Mouse (Mus musculus) heart, postnatal 25 days (tissue): ENCODE measurements around the gene Pdzd8. TPM values are rescaled to one million over a fixed set of nuclear protein-coding genes. Genes with fewer than 3 reads are reported as not detected.
A peak's percentile ranks its signal among the peaks of the same experiment; 100 is the strongest.

Source experiments
- DNase-seq: peaks from one replicate; pipeline ENCODE4 v3.0.0; 2022; ENCODE audit warnings: low spot score
- intact Hi-C: fragments of 180-260 bp; cut with DNase I; formaldehyde crosslinking; loops from one replicate; pipeline ENCODE4 v1.15.1; 2025
- total RNA-seq, 2 experiments: library from RNA; stranded (reverse); gene quantifications; 2 replicates each; pipeline ENCODE4 v1.2.3; 2021

Pdzd8 gene
- total RNA-seq, 2 experiments from 2014 or later = 23.0 to 25.1 TPM

GRCm38 (mm10) chr19:59356843-59357595 is 11.4 kb upstream of the Pdzd8 start:
- intact Hi-C loops = no loop called here
- DNase-seq = no peak

- intact Hi-C loops = no loop called here
These were observed 10.8 kb upstream of the Pdzd8 start for GRCm38 (mm10) chr19:59356388-59356787.

GRCm38 (mm10) chr19:59354906-59355305 is 9.3 kb upstream of the Pdzd8 start:
- intact Hi-C loops = no loop called here
- DNase-seq = no peak

More at GRCm38 (mm10) chr19:59356388-59356787, 10.8 kb upstream of the Pdzd8 start:
- DNase-seq = no peak

DNA sequence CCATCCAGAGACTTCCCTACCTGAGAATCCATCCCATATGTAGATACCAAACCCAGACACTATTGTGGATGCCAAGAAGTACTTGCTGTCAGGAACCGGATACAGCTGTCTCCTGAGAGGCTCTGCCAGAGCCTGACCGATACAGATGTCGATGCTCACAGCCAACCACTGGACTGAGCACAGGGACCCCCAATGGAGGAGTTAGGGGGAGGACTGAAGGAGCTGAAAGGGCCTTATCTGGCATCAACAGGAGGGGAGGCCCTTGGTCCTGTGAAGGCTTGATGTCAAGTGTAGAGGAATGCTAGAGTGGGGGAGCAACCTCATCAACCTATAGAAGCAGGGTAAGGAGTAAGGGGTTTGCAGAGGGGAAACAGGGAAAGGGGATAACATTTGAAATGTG is 7.2 kb upstream of the Pdzd8 start:
- intact Hi-C loops = no loop called here

DNA sequence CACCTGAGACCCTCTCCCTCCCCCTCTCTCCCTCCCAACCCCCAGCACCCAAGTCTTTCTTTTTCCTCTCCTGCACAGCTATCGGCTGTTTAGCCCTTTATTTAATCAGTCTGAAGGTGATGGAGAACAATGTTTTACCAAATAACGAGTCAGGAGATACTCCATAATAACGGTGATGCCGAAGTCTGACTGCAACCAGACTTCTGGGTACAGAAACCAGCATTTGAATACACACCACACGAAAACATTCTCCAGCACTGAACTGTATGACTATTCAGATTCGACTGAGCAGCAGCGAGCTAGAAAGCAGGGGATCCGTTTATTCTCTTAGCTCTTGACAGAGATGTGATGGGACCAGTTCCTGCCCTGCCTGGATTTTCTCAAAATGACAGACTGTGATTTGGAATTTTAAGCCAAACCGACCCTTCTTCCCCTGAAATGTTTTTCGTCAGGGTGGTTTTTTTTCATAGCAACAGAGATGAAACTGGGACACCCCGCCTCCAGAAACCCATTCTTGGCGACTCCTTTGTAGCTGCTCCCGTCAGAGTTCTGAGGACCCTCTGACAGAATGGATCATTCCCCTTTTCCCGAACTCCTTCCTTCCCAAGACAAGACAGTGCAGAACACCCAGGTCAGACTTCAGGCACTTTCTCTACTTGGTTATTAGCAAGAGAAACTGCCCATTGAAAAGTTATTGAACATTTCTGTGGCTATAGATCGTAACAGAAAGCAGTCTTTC is 5.7 kb upstream of the Pdzd8 start:
- DNase-seq = no peak
- intact Hi-C loops = no loop called here

More for the DNA sequence above, 7.2 kb upstream of the Pdzd8 start:
- no peak for DNase-seq

DNA sequence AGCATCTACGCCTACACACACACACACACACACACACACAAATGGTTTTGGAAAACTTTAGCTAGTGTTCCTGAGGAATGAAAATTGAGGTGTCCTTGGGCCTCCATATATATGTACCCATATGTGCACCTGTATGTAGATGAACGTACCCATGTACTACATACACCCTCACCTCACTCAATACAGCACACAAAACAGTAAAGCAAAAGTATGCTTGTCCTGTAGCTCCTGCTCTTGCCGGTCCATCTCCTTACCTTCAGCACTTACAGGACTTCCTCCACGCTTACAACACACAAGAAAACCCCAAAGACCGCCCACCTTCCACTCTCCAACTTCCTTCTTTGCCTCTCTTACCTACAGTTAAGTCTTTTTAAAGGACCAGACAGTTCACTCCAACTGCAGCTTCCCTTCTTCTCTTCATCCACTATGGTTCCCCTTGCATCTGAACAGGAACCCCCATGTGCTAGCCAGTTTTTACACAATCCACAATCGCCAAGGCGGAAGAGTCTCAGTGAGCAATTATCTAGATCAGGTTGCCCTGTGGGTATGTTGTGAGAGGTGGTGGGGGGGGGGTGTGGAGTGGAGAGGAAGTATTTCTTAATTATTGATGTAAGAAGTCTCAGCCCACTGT is 4.8 kb upstream of the Pdzd8 start:
- no peak for DNase-seq
- intact Hi-C loops = no loop called here

- intact Hi-C loops = no loop called here
- DNase-seq = no peak
These were observed 3.9 kb upstream of the Pdzd8 start for GRCm38 (mm10) chr19:59349329-59349960.

- intact Hi-C loops = no loop called here
- DNase-seq = no peak
These were observed 745 bp upstream of the Pdzd8 start for GRCm38 (mm10) chr19:59346325-59346724.

- peak; percentile 37 for DNase-seq
- intact Hi-C loops = no loop called here
These were observed 411 bp downstream of the Pdzd8 start for GRCm38 (mm10) chr19:59345081-59345657.

- no peak for DNase-seq
- intact Hi-C loops = no loop called here
These were observed 1.3 kb downstream of the Pdzd8 start for GRCm38 (mm10) chr19:59344304-59344711.

GRCm38 (mm10) chr19:59342964-59343363 is 2.6 kb downstream of the Pdzd8 start:
- no peak for DNase-seq
- intact Hi-C loops = no loop called here

DNA sequence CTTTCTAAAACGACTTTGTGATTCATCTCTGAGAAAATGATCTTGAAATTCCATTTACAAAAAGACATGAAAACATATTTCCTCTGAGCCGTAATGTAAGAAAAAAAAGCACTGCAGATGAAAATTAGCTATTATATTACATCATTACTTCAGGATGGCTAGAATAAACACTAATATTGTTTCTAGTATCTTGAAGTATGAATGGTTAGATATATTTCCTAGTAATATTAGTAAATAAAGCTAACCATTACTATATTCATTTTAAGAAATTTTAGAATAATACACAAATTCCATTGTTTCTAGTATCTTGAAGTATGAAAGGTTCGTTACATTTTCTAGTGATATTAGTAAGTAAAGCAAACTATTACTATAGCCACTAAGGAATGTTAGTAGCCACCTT is 5.7 kb downstream of the Pdzd8 start:
- no peak for DNase-seq
- intact Hi-C loops = no loop called here

DNA sequence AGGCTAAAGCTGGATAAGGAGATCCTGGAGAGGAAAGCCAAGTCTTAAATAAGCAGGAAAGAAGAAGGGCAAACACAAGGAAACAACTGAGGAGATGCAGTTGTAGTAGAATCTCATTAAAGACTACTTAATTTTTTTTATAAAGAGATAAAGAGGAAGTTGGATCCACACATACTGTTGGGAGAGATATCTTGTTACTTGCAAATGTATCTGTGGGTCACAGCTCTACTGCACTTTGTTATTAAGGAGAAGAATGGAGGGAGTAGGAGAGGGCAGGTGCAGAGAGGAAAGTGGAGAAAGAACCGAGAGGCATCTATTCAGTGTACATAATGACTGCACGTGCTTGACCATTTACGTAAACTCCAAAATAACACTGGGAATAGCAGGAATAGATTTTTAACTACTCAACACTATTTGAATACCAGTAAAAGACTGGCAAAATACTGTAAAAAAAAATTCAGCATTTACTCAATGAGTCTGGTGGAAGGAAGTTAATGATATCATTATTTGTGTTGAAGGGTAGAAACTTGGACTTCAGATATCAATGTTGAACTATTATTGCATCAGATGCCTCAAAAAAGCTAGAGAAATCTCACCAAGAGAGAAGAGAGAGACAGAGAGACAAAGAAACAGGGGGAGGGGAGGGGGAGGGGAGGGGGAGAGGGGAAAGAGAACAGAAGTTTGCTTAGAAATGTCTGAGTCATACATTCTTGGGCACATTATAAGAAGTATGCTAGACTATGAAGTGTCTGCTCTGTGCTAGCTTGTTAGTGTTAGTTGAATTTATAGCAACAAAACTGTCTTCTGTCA is 7.5 kb downstream of the Pdzd8 start:
- intact Hi-C loops = no loop called here
- DNase-seq = no peak

GRCm38 (mm10) chr19:59336655-59337054 is 8.9 kb downstream of the Pdzd8 start:
- intact Hi-C loops = no loop called here
- DNase-seq = no peak

GRCm38 (mm10) chr19:59330816-59331225 is 14.8 kb downstream of the Pdzd8 start:
- intact Hi-C loops = no loop called here
- no peak for DNase-seq

DNA sequence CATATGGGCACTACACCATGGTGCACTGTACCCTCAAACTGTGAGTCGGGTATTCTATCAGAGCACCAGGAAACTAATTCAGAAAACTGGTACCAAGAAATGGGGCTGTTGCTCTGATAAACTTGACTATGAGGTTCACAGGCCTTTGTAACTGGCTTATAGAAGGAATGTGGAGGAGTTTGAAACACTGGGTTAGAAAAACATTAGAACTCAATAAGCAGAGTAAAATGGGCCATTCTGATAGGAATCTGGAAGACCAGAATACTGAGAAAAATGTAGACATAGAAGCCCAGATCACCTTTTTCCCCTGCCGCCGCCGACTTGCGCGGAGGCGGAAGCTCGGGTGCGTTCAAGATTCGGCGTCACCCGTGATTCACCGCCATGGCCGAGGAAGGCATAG is 23.6 kb downstream of the Pdzd8 start, which contains the start of gene Rps12-ps3:
TSS of gene Rps12-ps3 (plus strand) at position 301 of the 400 bp plus-strand sequence.
- intact Hi-C loops = no loop called here

DNA sequence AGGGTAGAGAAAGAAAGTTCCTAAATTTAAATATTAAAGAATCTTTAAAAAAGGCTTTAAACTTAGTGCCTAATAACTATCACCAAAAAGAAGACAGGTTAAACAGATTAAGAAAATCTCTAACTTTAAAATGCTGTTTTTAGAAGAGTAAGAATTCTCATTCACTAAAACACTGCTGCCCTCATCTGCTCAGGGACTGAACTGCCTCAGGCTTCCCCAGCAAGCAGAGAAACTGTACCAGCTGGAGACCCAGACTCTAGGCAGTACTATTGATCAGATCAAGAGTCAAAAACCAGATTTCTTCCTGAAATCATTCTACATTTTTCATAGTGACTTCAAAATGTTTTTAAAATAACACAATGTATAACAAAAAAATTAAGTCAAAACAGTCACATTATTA is 29.0 kb downstream of the Pdzd8 start:
- no peak for DNase-seq
- intact Hi-C loops = no loop called here

More for the DNA sequence above, 23.6 kb downstream of the Pdzd8 start, which contains the start of gene Rps12-ps3:
- no peak for DNase-seq

- no peak for DNase-seq
- intact Hi-C loops = loop anchor here (1.0 kb wide), 1 partner anchor 76 kb away; no protein-coding TSS in a partner anchor
These were observed 30.3 kb downstream of the Pdzd8 start for GRCm38 (mm10) chr19:59315308-59315707.
